Mouse (Mus musculus) forebrain, embryonic 16.5 days (tissue): ENCODE data around the gene Znfx1. TPM values are rescaled to one million over a fixed set of nuclear protein-coding genes. Genes with fewer than 3 reads are reported as not detected.
A peak's percentile ranks its signal among the peaks of the same experiment; 100 is the strongest.

Experiments used
- ATAC-seq: fragments of 200-750 bp; cut with Nextera tagmentation; 2 replicates; pipeline ENCODE4 v1.8.0; 2017; ENCODE audit warnings: mild to moderate bottlenecking, moderate library complexity
- H3K27ac ChIP-seq: fragments of 300-500 bp; sonication (generic); 2 replicates; pipeline ENCODE4 v1.5.1; 2014; ENCODE audit warnings: low read length, control low read depth
- H3K27me3 ChIP-seq: fragments of 300-500 bp; sonication (generic); replicated peaks from 2 replicates; pipeline ENCODE4 v1.6.1; 2014; ENCODE audit warnings: low read length; ENCODE audit not compliant: control insufficient read depth, insufficient read depth
- H3K36me3 ChIP-seq: fragments of 300-500 bp; sonication (generic); 2 replicates; pipeline ENCODE4 v1.6.1; 2014; ENCODE audit not compliant: control insufficient read depth, insufficient read depth
- H3K4me1 ChIP-seq: fragments of 300-500 bp; sonication (generic); replicated peaks from 2 replicates; pipeline ENCODE4 v1.6.1; 2014; ENCODE audit warnings: low read length; ENCODE audit not compliant: control insufficient read depth, insufficient read depth
- H3K4me2 ChIP-seq: fragments of 300-500 bp; sonication (generic); 2 replicates; pipeline ENCODE4 v1.6.1; 2014; ENCODE audit warnings: mild to moderate bottlenecking, low read length, control low read depth
- H3K4me3 ChIP-seq: fragments of 300-500 bp; sonication (generic); replicated peaks from 2 replicates; pipeline ENCODE4 v1.5.1; 2014; ENCODE audit warnings: mild to moderate bottlenecking, low read length, control low read depth
- H3K9ac ChIP-seq: fragments of 300-500 bp; sonication (generic); replicated peaks from 2 replicates; pipeline ENCODE4 v1.6.1; 2014; ENCODE audit warnings: low read depth, low read length, control low read depth
- H3K9me3 ChIP-seq: fragments of 300-500 bp; sonication (generic); 2 replicates; pipeline ENCODE4 v1.6.1; 2016; ENCODE audit warnings: low read length; ENCODE audit not compliant: control insufficient read depth
- WGBS: fragments of 180-500 bp; shearing (Covaris S2); extraction: QIAGEN DNeasy Blood & Tissue Kit; methylation state at CpG from one replicate; pipeline ENCODE4 v1.1.7; 2014; 5-methylcytosine and 5-hydroxymethylcytosine counted together
- polyA plus RNA-seq: library from polyadenylated mRNA; unstranded; fragments of >200 nt; fragmentation: Nextera tagmentation; extraction: Ambion mirVana; gene quantifications from 2 replicates; pipeline ENCODE4 v1.2.1, GENCODE M21; 2015

Gene Znfx1
- polyA plus RNA-seq, 1 experiment from 2014 or later = 8.9 TPM

- Histone ChIP-seq H3K9ac (no peak overlapping the region), H3K4me1 (no peaks in the 10 kb centered on the region), H3K9me3 (no peaks in the 10 kb centered on the region), H3K4me2 (no peak overlapping the region), H3K4me3 (no peak overlapping the region), H3K27ac (no peak overlapping the region), H3K27me3 (no peaks in the 10 kb centered on the region), H3K36me3 (peaks cover 77% of the 10 kb centered on the region)
- 92% methylated on average over 7 of the region's 7 CpGs for WGBS
- ATAC-seq = no peak
These were observed 24.1 kb downstream of the Znfx1 start for GRCm38 (mm10) chr2:167038716-167039115.

GRCm38 (mm10) chr2:167038297-167038696 is 24.5 kb downstream of the Znfx1 start:
- H3K9ac ChIP-seq = no peak overlapping the region

GRCm38 (mm10) chr2:167037710-167038109 is 25.1 kb downstream of the Znfx1 start:
- Histone ChIP-seq H3K9ac (no peak overlapping the region), H3K27me3 (no peaks in the 10 kb centered on the region), H3K4me3 (no peak overlapping the region), H3K4me2 (no peak overlapping the region), H3K36me3 (peaks cover 73% of the 10 kb centered on the region), H3K27ac (no peak overlapping the region), H3K9me3 (no peaks in the 10 kb centered on the region), H3K4me1 (no peaks in the 10 kb centered on the region)
- ATAC-seq = no peak
- WGBS = 93% methylated on average over 12 of the region's 12 CpGs

More at GRCm38 (mm10) chr2:167038297-167038696, 24.5 kb downstream of the Znfx1 start:
- H3K27me3 ChIP-seq = no peaks in the 10 kb centered on the region
- H3K4me1 ChIP-seq = no peaks in the 10 kb centered on the region
- H3K4me3 ChIP-seq = no peak overlapping the region
- no peak for ATAC-seq
- H3K27ac ChIP-seq = no peak overlapping the region
- no peaks in the 10 kb centered on the region for H3K9me3 ChIP-seq
- WGBS = 93% methylated on average over 6 of the region's 6 CpGs
- H3K4me2 ChIP-seq = no peak overlapping the region
- H3K36me3 ChIP-seq = peaks cover 76% of the 10 kb centered on the region

- no peak overlapping the region for H3K4me3 ChIP-seq
- no peak overlapping the region for H3K27ac ChIP-seq
- H3K9me3 ChIP-seq = no peaks in the 10 kb centered on the region
- H3K27me3 ChIP-seq = no peaks in the 10 kb centered on the region
- H3K4me2 ChIP-seq = no peak overlapping the region
- no peak for ATAC-seq
- 96% methylated on average over 4 of the region's 4 CpGs for WGBS
- no peak overlapping the region for H3K9ac ChIP-seq
- H3K36me3 ChIP-seq = peaks cover 48% of the 10 kb centered on the region
- no peaks in the 10 kb centered on the region for H3K4me1 ChIP-seq
These were observed 32.3 kb downstream of the Znfx1 start for GRCm38 (mm10) chr2:167030507-167030906.

- Histone ChIP-seq H3K36me3 (peaks cover 45% of the 10 kb centered on the region), H3K4me2 (no peak overlapping the region), H3K27ac (no peak overlapping the region), H3K9me3 (no peaks in the 10 kb centered on the region), H3K4me3 (no peak overlapping the region), H3K9ac (no peak overlapping the region), H3K27me3 (no peaks in the 10 kb centered on the region), H3K4me1 (no peaks in the 10 kb centered on the region)
- ATAC-seq = no peak
- 96% methylated on average over 7 of the region's 7 CpGs for WGBS
These were observed 34.3 kb downstream of the Znfx1 start for GRCm38 (mm10) chr2:167028553-167028952.

- Histone ChIP-seq H3K27me3 (no peaks in the 10 kb centered on the region), H3K9ac (no peak overlapping the region), H3K9me3 (no peaks in the 10 kb centered on the region), H3K4me2 (no peak overlapping the region), H3K4me1 (peaks cover 18% of the 10 kb centered on the region), H3K27ac (no peak overlapping the region), H3K36me3 (peaks cover 28% of the 10 kb centered on the region), H3K4me3 (no peak overlapping the region)
- 97% methylated on average over 10 of the region's 10 CpGs for WGBS
- no peak for ATAC-seq
These were observed 43.4 kb downstream of the Znfx1 start for GRCm38 (mm10) chr2:167019396-167019795.

GRCm38 (mm10) chr2:167015382-167015718 is 47.5 kb downstream of the Znfx1 start:
- Histone ChIP-seq H3K4me3 (peak overlapping the region; percentile 95), H3K4me2 (peak overlapping the region; percentile 96), H3K36me3 (peaks cover 18% of the 10 kb centered on the region), H3K9me3 (no peaks in the 10 kb centered on the region), H3K27me3 (no peaks in the 10 kb centered on the region), H3K4me1 (peaks cover 18% of the 10 kb centered on the region), H3K9ac (peak overlapping the region; percentile 84), H3K27ac (peak overlapping the region; percentile 41; the same call in 1 of the 2 replicates)
- WGBS = under 1% methylated on average over 21 of the region's 21 CpGs
- peak; percentile 68; the same call in 1 of the 2 replicates for ATAC-seq

- Histone ChIP-seq H3K27ac (peak within 1 kb of the TSS; percentile 64), H3K4me1 (peaks cover 18% of the 10 kb centered on the region), H3K27me3 (no peaks in the 10 kb centered on the region), H3K9ac (peak within 1 kb of the TSS; percentile 84), H3K36me3 (peaks cover 13% of the 10 kb centered on the region), H3K9me3 (no peaks in the 10 kb centered on the region), H3K4me2 (peak within 1 kb of the TSS; percentile 96), H3K4me3 (peak within 1 kb of the TSS; percentile 95)
- ATAC-seq = peak; percentile 93
- whole genome bisulfite sequencing = 2% methylated on average over 37 of the region's 37 CpGs
These were observed 48.0 kb downstream of the Znfx1 start, which contains the start of gene Ddx27 for GRCm38 (mm10) chr2:167014702-167015381. Gene Ddx27, plus strand, starts transcription at chr2:167015193.

- 82% methylated on average over 3 of the region's 3 CpGs for WGBS
- no peaks in the 10 kb centered on the region for H3K36me3 ChIP-seq
- no peak for ATAC-seq
These were observed 52.3 kb downstream of the Znfx1 start for GRCm38 (mm10) chr2:167010546-167010945.

More at GRCm38 (mm10) chr2:167010546-167010945, 52.3 kb downstream of the Znfx1 start:
- peaks cover 3% of the 10 kb centered on the region for H3K4me1 ChIP-seq
- H3K9me3 ChIP-seq = no peaks in the 10 kb centered on the region
- no peaks in the 10 kb centered on the region for H3K27me3 ChIP-seq
- no peak overlapping the region for H3K9ac ChIP-seq
- H3K4me2 ChIP-seq = no peak overlapping the region
- no peak overlapping the region for H3K4me3 ChIP-seq
- H3K27ac ChIP-seq = no peak overlapping the region
